Mouse (Mus musculus) kidney, adult 2 months (tissue): ENCODE results near the gene Atxn1. TPM values are rescaled to one million over a fixed set of nuclear protein-coding genes. Genes with fewer than 3 reads are reported as not detected.
A peak's percentile ranks its signal among the peaks of the same experiment; 100 is the strongest.

Source experiments
- DNase-seq: peaks from one replicate; pipeline ENCODE4 v3.0.0; 2021
- H3K27ac ChIP-seq: fragments of 200-500 bp; 2 replicates; pipeline ENCODE4 v1.5.1; 2012; ENCODE audit warnings: low read depth, low read length, control low read depth, inconsistent platforms; ENCODE audit not compliant: insufficient read depth
- H3K27me3 ChIP-seq: fragments of 200-500 bp; replicated peaks from 2 replicates; pipeline ENCODE4 v1.6.1; 2012; ENCODE audit warnings: mild to moderate bottlenecking, moderate library complexity, low read length, inconsistent platforms; ENCODE audit not compliant: control insufficient read depth, insufficient read depth
- H3K36me3 ChIP-seq: fragments of 200-500 bp; 2 replicates; pipeline ENCODE4 v1.6.1; 2012; ENCODE audit warnings: mild to moderate bottlenecking, moderate library complexity, low read length, inconsistent platforms; ENCODE audit not compliant: control insufficient read depth, insufficient read depth
- H3K4me1 ChIP-seq: fragments of 200-500 bp; 2 replicates; pipeline ENCODE4 v1.6.1; 2011; ENCODE audit warnings: low read length; ENCODE audit not compliant: control insufficient read depth, insufficient read depth
- H3K4me3 ChIP-seq: fragments of 200-500 bp; 2 replicates; pipeline ENCODE4 v1.5.1; 2011; ENCODE audit warnings: mild to moderate bottlenecking, low read depth, low read length, control low read depth; ENCODE audit not compliant: insufficient read depth
- CTCF ChIP-seq: fragments of 200-500 bp; conservative IDR thresholded peaks from 2 replicates; pipeline ENCODE4 v1.5.1; 2011; ENCODE audit warnings: low read depth, mild to moderate bottlenecking, control low read depth, low read length, moderate library complexity, mixed read lengths; ENCODE audit not compliant: insufficient read depth, insufficient read length
- POLR2A ChIP-seq: fragments of 200-500 bp; IDR thresholded peaks from one replicate; pipeline ENCODE4 v1.6.1; 2011; ENCODE audit warnings: low read depth, low read length, control low read depth
- WGBS: fragments of 180-500 bp; shearing (Covaris S2); methylation state at CpG from one replicate; pipeline ENCODE4 v1.1.7; 2018; 5-methylcytosine and 5-hydroxymethylcytosine counted together
- polyA plus RNA-seq: library from polyadenylated mRNA; depleted of rRNA; stranded (reverse); fragments of >200 nt; gene quantifications from 2 replicates; pipeline ENCODE4 v1.2.3, GENCODE M21; 2012

Gene Atxn1
- polyA plus RNA-seq, 1 experiment = 15.0 TPM

GRCm38 (mm10) chr13:45939561-45939960, 25.2 kb downstream of the Atxn1 start:
- no peak for DNase-seq

DNA sequence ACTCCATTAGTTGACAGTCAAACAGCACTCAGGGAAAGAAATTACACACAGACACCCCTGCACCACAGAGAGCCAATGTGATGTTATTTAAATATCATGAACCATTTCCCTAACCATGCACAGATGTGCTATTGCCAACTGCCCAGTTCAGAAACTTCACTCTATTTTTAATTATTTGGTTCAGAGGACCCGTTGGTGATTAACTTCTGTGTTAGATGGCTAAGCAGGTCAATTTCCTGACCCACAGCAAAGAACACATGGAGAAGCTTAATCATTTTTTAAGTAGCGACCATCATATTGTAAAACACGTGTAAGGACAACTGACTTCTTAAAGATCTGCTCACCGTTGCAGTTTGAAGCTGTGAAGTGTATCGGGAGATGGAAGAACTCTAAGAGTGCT, 26.7 kb downstream of the Atxn1 start:
- H3K4me1 ChIP-seq = peaks cover 32% of the 10 kb centered on the region
- peak; percentile 83 for DNase-seq
- WGBS = 31% methylated on average over 5 of the region's 5 CpGs
- H3K4me3 ChIP-seq = no peak overlapping the region
- no peaks in the 10 kb centered on the region for H3K36me3 ChIP-seq
- peak overlapping the region; percentile 61 for H3K27ac ChIP-seq
- no peak for TF ChIP-seq POLR2A
- no peak for TF ChIP-seq CTCF
- no peaks in the 10 kb centered on the region for H3K27me3 ChIP-seq

More at GRCm38 (mm10) chr13:45939561-45939960, 25.2 kb downstream of the Atxn1 start:
- Histone ChIP-seq H3K27me3 (no peaks in the 10 kb centered on the region), H3K4me3 (no peak overlapping the region), H3K27ac (0 out of 2 replicates have a peak overlapping the region, but pooled peaks have one; percentile 28), H3K36me3 (no peaks in the 10 kb centered on the region), H3K4me1 (peaks cover 32% of the 10 kb centered on the region)
- TF ChIP-seq POLR2A = no peak
- TF ChIP-seq CTCF = no peak
- 81% methylated on average over 6 of the region's 6 CpGs for WGBS

GRCm38 (mm10) chr13:45936765-45937164, 28.0 kb downstream of the Atxn1 start:
- H3K4me1 ChIP-seq = peaks cover 24% of the 10 kb centered on the region
- no peak overlapping the region for H3K4me3 ChIP-seq
- peak; percentile 68 for DNase-seq
- TF ChIP-seq POLR2A (no peak), CTCF (no peak)
- no peaks in the 10 kb centered on the region for H3K36me3 ChIP-seq
- H3K27ac ChIP-seq = peak overlapping the region; percentile 90
- no peaks in the 10 kb centered on the region for H3K27me3 ChIP-seq

DNA sequence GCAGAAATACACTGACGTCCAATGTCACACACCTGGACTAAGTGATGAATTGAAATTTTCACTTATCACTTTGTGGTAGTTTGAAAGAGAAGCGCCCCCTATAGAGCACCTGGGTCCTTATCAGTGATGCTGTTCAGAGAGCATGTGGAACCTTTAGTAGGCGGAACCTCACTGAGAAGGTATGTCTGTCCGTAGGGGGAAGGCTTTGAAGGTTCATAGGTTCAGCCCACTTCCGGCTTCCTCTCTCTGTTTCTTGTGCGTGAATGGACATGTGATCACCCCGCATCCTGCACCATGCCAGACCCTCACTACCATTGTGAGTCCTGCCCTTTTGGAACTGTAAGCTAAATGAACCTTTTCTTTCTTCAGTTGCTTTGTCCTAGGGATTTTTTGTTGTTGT, 29.0 kb downstream of the Atxn1 start:
- Histone ChIP-seq H3K4me1 (peaks cover 24% of the 10 kb centered on the region), H3K36me3 (no peaks in the 10 kb centered on the region), H3K27ac (no peak overlapping the region), H3K4me3 (no peak overlapping the region), H3K27me3 (no peaks in the 10 kb centered on the region)
- TF ChIP-seq CTCF = no peak
- TF ChIP-seq POLR2A = no peak
- DNase-seq = no peak
- WGBS = 60% methylated on average over 7 of the region's 7 CpGs

DNA sequence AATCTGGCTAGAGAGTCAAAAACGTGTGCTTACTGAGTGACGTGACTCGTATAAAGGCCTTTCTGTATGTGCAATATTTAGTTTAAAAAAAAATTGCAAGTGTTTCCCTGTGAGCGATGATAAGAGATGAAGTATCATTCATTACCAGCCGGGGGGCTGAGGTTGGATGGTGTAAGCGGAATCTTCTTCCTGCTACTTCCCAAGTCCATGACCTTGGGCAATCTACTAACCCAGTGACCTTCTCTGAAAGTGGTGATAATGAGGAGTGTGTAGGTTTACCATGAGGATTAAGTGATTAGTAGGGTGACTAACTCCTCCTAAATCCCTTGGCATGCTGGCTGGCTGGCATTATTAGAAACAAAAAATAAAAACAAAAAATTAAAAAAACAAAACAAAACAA, 30.0 kb downstream of the Atxn1 start:
- no peak for TF ChIP-seq CTCF
- no peak for TF ChIP-seq POLR2A
- Histone ChIP-seq H3K36me3 (no peaks in the 10 kb centered on the region), H3K4me1 (peaks cover 22% of the 10 kb centered on the region), H3K27ac (no peak overlapping the region), H3K4me3 (no peak overlapping the region), H3K27me3 (no peaks in the 10 kb centered on the region)
- DNase-seq = no peak
- 85% methylated on average over 6 of the region's 6 CpGs for WGBS

GRCm38 (mm10) chr13:45934085-45934484, 30.7 kb downstream of the Atxn1 start:
- WGBS = 82% methylated on average over 7 of the region's 7 CpGs
- Histone ChIP-seq H3K27me3 (no peaks in the 10 kb centered on the region), H3K27ac (no peak overlapping the region), H3K36me3 (no peaks in the 10 kb centered on the region), H3K4me1 (peaks cover 22% of the 10 kb centered on the region), H3K4me3 (no peak overlapping the region)
- TF ChIP-seq CTCF (no peak), POLR2A (no peak)
- DNase-seq = no peak

DNA sequence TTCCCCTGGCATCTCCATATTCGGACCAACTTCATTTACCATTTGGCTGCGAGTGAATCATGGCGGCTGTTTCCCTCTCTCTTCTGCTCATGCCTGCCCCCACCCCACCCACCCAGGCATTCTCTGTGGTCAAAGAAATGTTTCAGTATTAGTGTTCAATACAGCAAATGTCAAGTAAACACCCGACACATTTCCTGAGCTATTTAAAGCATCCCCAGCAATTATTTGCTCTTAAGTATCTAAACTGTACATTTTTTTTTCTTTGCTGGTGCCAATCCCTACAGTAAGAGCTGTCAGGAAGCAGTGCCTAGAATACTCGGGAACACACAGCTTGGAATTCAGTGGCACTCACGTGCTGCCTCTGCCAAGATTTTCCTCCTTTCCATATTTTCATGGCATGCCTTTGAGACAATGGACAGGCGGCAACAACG, 32.3 kb downstream of the Atxn1 start:
- Histone ChIP-seq H3K27me3 (no peaks in the 10 kb centered on the region), H3K4me1 (peaks cover 8% of the 10 kb centered on the region; the same call in 1 of the 2 replicates), H3K4me3 (no peak overlapping the region), H3K27ac (no peak overlapping the region), H3K36me3 (no peaks in the 10 kb centered on the region)
- no peak for TF ChIP-seq POLR2A
- TF ChIP-seq CTCF = no peak
- DNase-seq = no peak
- WGBS = 65% methylated on average over 8 of the region's 8 CpGs
